Mouse (Mus musculus): Measurements from ENCODE around the gene Anxa11. TPM values are rescaled to one million over a fixed set of nuclear protein-coding genes. Genes with fewer than 3 reads are reported as not detected.

The Anxa11 gene
- polyA plus RNA-seq, 1 experiment from 2014 or later: 2.4 TPM

- Histone ChIP-seq H3K27ac (replicated peaks; ENCODE audit: low read depth, low read length) (no peak overlapping the region), H3K4me3 (replicated peaks; ENCODE audit: low read depth, low read length) (no peak overlapping the region), H3K27me3 (ENCODE audit: control insufficient read depth, insufficient read depth, low read length) (no peaks in the 10 kb centered on the region), H3K4me2 (ENCODE audit: low read length) (no peak overlapping the region), H3K4me1 (ENCODE audit: control insufficient read depth, insufficient read depth, low read length) (no peaks in the 10 kb centered on the region), H3K9me3 (ENCODE audit: control insufficient read depth, low read length) (no peaks in the 10 kb centered on the region), H3K36me3 (ENCODE audit: control insufficient read depth, insufficient read depth, low read length) (no peaks in the 10 kb centered on the region), H3K9ac (replicated peaks; ENCODE audit: low read length) (no peak overlapping the region)
- ATAC-seq (ENCODE audit: low FRiP score, low TSS enrichment) (no peak), DNase-seq (no peak)
- 62% methylated on average over 8 of the region's 8 CpGs for WGBS
These were observed 13.4 kb downstream of the Anxa11 start for GRCm38 (mm10) chr14:25855241-25855885.

DNA sequence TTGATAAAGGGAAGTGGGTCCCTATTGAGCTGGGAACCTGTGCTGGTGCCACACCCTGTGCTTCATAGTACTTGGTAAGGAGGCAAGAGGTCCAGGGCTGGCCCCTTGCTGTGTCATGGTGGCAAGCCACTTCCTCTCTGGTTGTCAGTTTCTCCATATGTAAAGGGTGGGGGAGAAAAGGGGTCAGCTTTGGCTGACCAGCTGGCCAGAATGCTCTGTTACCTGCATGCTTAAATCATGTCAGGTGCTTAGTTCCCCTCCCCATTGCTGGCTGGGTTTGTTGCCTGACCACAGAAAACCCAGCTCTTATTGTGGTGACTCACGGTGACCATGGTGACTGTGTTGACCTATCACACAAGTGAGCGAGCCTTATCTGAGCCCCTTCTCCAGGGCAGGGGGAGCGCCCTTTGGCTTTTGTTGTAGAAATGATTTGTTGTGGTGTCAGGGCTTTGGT, 15.2 kb downstream of the Anxa11 start:
- Histone ChIP-seq H3K4me2 (ENCODE audit: low read length) (no peak overlapping the region), H3K9me3 (ENCODE audit: control insufficient read depth, low read length) (no peaks in the 10 kb centered on the region), H3K4me1 (ENCODE audit: control insufficient read depth, insufficient read depth, low read length) (no peaks in the 10 kb centered on the region), H3K27ac (replicated peaks; ENCODE audit: low read depth, low read length) (no peak overlapping the region), H3K4me3 (replicated peaks; ENCODE audit: low read depth, low read length) (no peak overlapping the region), H3K9ac (replicated peaks; ENCODE audit: low read length) (no peak overlapping the region), H3K36me3 (ENCODE audit: control insufficient read depth, insufficient read depth, low read length) (no peaks in the 10 kb centered on the region), H3K27me3 (ENCODE audit: control insufficient read depth, insufficient read depth, low read length) (no peaks in the 10 kb centered on the region)
- WGBS: 71% methylated on average over 3 of the region's 3 CpGs
- ATAC-seq (ENCODE audit: low FRiP score, low TSS enrichment) (no peak), DNase-seq (no peak)

DNA sequence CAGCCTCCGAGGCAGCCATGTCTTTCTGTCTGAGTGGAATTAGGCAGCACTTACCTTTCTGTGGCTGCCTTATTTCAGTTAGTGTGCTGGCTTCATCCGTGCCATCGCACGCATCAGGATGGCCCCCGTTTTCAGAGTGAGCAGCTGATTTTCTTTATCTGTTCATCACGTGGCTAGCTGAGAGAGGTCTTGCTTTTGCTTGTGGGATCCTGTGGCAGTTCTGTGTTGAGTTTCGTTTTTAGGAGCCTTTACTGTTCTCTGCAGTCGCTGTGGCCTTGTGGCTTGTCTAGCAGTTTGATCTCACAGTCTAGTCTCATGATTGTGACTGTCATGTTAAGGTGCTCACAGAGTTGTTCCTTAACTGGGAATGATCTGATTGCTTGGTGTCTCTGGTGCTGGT, 16.0 kb downstream of the Anxa11 start:
- no peaks in the 10 kb centered on the region for H3K36me3 ChIP-seq (ENCODE audit: control insufficient read depth, insufficient read depth, low read length)
- WGBS: 89% methylated on average over 8 of the region's 8 CpGs
- no peaks in the 10 kb centered on the region for H3K27me3 ChIP-seq (ENCODE audit: control insufficient read depth, insufficient read depth, low read length)
- H3K4me3 ChIP-seq (replicated peaks; ENCODE audit: low read depth, low read length): no peak overlapping the region
- DNase-seq (no peak), ATAC-seq (ENCODE audit: low FRiP score, low TSS enrichment) (no peak)
- no peak overlapping the region for H3K4me2 ChIP-seq (ENCODE audit: low read length)
- no peak overlapping the region for H3K9ac ChIP-seq (replicated peaks; ENCODE audit: low read length)
- no peaks in the 10 kb centered on the region for H3K9me3 ChIP-seq (ENCODE audit: control insufficient read depth, low read length)
- H3K4me1 ChIP-seq (ENCODE audit: control insufficient read depth, insufficient read depth, low read length): no peaks in the 10 kb centered on the region
- H3K27ac ChIP-seq (replicated peaks; ENCODE audit: low read depth, low read length): no peak overlapping the region

DNA sequence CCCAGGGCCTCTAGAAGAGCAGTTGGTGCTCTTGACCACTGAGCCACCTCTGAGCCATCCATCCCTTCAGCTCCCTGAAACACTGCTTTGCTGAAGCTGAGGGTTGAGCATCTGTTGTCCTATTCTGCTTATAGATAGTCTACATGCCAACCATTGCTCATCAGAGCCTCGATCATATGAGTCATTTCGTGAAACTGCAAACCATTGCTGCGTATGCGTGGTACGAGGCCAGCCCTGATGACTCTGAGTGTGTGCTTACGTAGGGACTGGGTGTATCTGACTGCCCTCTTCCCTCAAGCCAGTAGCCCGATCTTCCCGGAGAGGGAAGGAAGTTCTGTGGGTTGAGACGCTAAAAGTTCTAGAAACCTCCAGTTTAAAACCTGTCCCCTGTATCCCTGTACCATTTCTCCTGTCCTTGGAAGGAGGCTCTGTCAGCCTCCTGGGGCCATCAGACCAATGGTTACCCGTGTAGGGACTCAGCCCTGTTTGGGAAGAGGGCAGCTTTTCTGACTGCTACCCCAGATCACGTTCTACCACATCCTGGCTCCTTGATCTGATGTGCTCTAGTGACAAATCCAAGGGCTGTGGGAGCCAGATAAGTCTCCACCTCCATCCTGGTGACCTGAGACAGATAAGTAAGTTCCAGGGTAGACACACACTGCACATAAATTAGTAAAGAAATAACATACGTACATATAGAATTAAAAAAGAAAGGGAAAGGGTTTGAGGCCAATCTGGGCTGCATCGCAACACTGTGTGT, 20.0 kb downstream of the Anxa11 start:
- Histone ChIP-seq H3K4me2 (ENCODE audit: low read length) (no peak overlapping the region), H3K9ac (replicated peaks; ENCODE audit: low read length) (no peak overlapping the region), H3K36me3 (ENCODE audit: control insufficient read depth, insufficient read depth, low read length) (no peaks in the 10 kb centered on the region), H3K4me3 (replicated peaks; ENCODE audit: low read depth, low read length) (no peak overlapping the region), H3K9me3 (ENCODE audit: control insufficient read depth, low read length) (no peaks in the 10 kb centered on the region), H3K4me1 (ENCODE audit: control insufficient read depth, insufficient read depth, low read length) (no peaks in the 10 kb centered on the region), H3K27me3 (ENCODE audit: control insufficient read depth, insufficient read depth, low read length) (no peaks in the 10 kb centered on the region), H3K27ac (replicated peaks; ENCODE audit: low read depth, low read length) (no peak overlapping the region)
- ATAC-seq (ENCODE audit: low FRiP score, low TSS enrichment) (no peak), DNase-seq (no peak)
- 89% methylated on average over 13 of the region's 13 CpGs for WGBS

- ATAC-seq (ENCODE audit: low FRiP score, low TSS enrichment): no peak
- H3K4me3 ChIP-seq (replicated peaks; ENCODE audit: low read depth, low read length): no peak overlapping the region
- H3K27me3 ChIP-seq (ENCODE audit: control insufficient read depth, insufficient read depth, low read length): no peaks in the 10 kb centered on the region
- no peak overlapping the region for H3K9ac ChIP-seq (replicated peaks; ENCODE audit: low read length)
- H3K4me2 ChIP-seq (ENCODE audit: low read length): no peak overlapping the region
- no peaks in the 10 kb centered on the region for H3K4me1 ChIP-seq (ENCODE audit: control insufficient read depth, insufficient read depth, low read length)
- H3K9me3 ChIP-seq (ENCODE audit: control insufficient read depth, low read length): no peaks in the 10 kb centered on the region
- 92% methylated on average over 2 of the region's 2 CpGs for WGBS
- H3K36me3 ChIP-seq (ENCODE audit: control insufficient read depth, insufficient read depth, low read length): no peaks in the 10 kb centered on the region
- no peak for DNase-seq
- no peak overlapping the region for H3K27ac ChIP-seq (replicated peaks; ENCODE audit: low read depth, low read length)
These were observed 21.8 kb downstream of the Anxa11 start for GRCm38 (mm10) chr14:25863721-25864120.

DNA sequence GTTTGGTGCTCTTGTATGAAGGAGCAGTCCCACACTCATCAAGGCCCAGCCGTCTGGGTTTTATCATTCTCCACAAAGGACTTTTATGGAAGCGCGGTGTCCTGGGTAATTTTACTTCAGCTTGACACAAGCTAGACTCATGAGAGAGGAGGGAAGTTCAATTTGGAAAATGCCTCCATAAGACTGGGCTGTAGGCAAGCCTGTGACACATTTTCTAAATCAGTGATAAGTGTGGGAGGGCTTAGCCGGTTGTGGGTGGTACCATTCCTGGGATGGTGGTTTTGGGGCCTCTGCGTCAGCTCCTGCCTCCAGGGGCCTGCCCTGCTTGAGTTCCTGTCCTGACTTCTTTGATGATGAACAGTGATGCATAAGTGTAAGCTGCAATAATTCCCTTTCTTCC, 23.3 kb downstream of the Anxa11 start:
- Histone ChIP-seq H3K9me3 (ENCODE audit: control insufficient read depth, low read length) (no peaks in the 10 kb centered on the region), H3K4me3 (replicated peaks; ENCODE audit: low read depth, low read length) (no peak overlapping the region), H3K27me3 (ENCODE audit: control insufficient read depth, insufficient read depth, low read length) (no peaks in the 10 kb centered on the region), H3K4me1 (ENCODE audit: control insufficient read depth, insufficient read depth, low read length) (no peaks in the 10 kb centered on the region), H3K4me2 (ENCODE audit: low read length) (no peak overlapping the region), H3K36me3 (ENCODE audit: control insufficient read depth, insufficient read depth, low read length) (no peaks in the 10 kb centered on the region), H3K27ac (replicated peaks; ENCODE audit: low read depth, low read length) (no peak overlapping the region), H3K9ac (replicated peaks; ENCODE audit: low read length) (no peak overlapping the region)
- DNase-seq: no peak
- 89% methylated on average over 5 of the region's 5 CpGs for WGBS
- ATAC-seq (ENCODE audit: low FRiP score, low TSS enrichment): no peak

DNA sequence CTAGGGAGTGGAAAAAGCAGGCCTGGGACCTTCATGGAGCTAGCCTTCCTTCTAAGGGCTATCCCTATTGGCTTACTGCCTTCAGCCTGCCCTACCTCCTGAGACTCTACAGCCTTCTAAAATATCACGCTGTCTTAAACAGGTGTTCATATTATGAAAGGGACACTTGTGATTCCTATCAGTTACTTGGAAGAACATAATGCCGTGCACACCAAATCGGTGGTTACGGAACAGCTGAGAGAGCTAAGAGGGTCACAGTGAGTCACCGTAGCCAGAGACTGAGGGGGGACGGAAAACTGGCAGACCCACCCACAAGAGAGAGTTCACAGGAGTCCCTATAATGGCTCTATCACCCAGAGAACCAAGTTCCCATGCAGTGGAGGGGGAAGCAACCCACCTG, 24.4 kb downstream of the Anxa11 start:
- Histone ChIP-seq H3K36me3 (ENCODE audit: control insufficient read depth, insufficient read depth, low read length) (no peaks in the 10 kb centered on the region), H3K4me3 (replicated peaks; ENCODE audit: low read depth, low read length) (no peak overlapping the region), H3K27me3 (ENCODE audit: control insufficient read depth, insufficient read depth, low read length) (no peaks in the 10 kb centered on the region), H3K4me2 (ENCODE audit: low read length) (no peak overlapping the region), H3K27ac (replicated peaks; ENCODE audit: low read depth, low read length) (no peak overlapping the region), H3K9ac (replicated peaks; ENCODE audit: low read length) (no peak overlapping the region), H3K4me1 (ENCODE audit: control insufficient read depth, insufficient read depth, low read length) (no peaks in the 10 kb centered on the region), H3K9me3 (ENCODE audit: control insufficient read depth, low read length) (no peaks in the 10 kb centered on the region)
- ATAC-seq (ENCODE audit: low FRiP score, low TSS enrichment) (no peak), DNase-seq (no peak)
- WGBS: 92% methylated on average over 6 of the region's 6 CpGs

- 91% methylated on average over 11 of the region's 11 CpGs for WGBS
- Histone ChIP-seq H3K9ac (replicated peaks; ENCODE audit: low read length) (no peak overlapping the region), H3K27me3 (ENCODE audit: control insufficient read depth, insufficient read depth, low read length) (no peaks in the 10 kb centered on the region), H3K27ac (replicated peaks; ENCODE audit: low read depth, low read length) (no peak overlapping the region), H3K4me2 (ENCODE audit: low read length) (no peak overlapping the region), H3K36me3 (ENCODE audit: control insufficient read depth, insufficient read depth, low read length) (no peaks in the 10 kb centered on the region), H3K4me1 (ENCODE audit: control insufficient read depth, insufficient read depth, low read length) (no peaks in the 10 kb centered on the region), H3K4me3 (replicated peaks; ENCODE audit: low read depth, low read length) (no peak overlapping the region), H3K9me3 (ENCODE audit: control insufficient read depth, low read length) (no peaks in the 10 kb centered on the region)
- no peak for DNase-seq
- no peak for ATAC-seq (ENCODE audit: low FRiP score, low TSS enrichment)
These were observed 24.9 kb downstream of the Anxa11 start for GRCm38 (mm10) chr14:25866832-25867231.

GRCm38 (mm10) chr14:25867834-25868233, 25.9 kb downstream of the Anxa11 start:
- Histone ChIP-seq H3K36me3 (ENCODE audit: control insufficient read depth, insufficient read depth, low read length) (no peaks in the 10 kb centered on the region), H3K4me2 (ENCODE audit: low read length) (no peak overlapping the region), H3K9ac (replicated peaks; ENCODE audit: low read length) (no peak overlapping the region), H3K27me3 (ENCODE audit: control insufficient read depth, insufficient read depth, low read length) (no peaks in the 10 kb centered on the region), H3K4me3 (replicated peaks; ENCODE audit: low read depth, low read length) (no peak overlapping the region), H3K9me3 (ENCODE audit: control insufficient read depth, low read length) (no peaks in the 10 kb centered on the region), H3K4me1 (ENCODE audit: control insufficient read depth, insufficient read depth, low read length) (no peaks in the 10 kb centered on the region), H3K27ac (replicated peaks; ENCODE audit: low read depth, low read length) (no peak overlapping the region)
- DNase-seq: no peak
- no peak for ATAC-seq (ENCODE audit: low FRiP score, low TSS enrichment)
- 70% methylated on average over 6 of the region's 6 CpGs for WGBS
